Mouse (Mus musculus) liver, adult 2 months (tissue): ENCODE results near the gene Mlst8. TPM values are rescaled to one million over a fixed set of nuclear protein-coding genes. Genes with fewer than 3 reads are reported as not detected.

ENCODE experiments used
- DNase-seq: peaks from one replicate; pipeline ENCODE4 v3.0.0-alpha.2; 2011; ENCODE audit warnings: low read depth, low spot score; ENCODE audit errors: extremely low read depth
- H3K27ac ChIP-seq: fragments of 200-500 bp; replicated peaks from 2 replicates; pipeline ENCODE4 v1.5.1; 2012; ENCODE audit warnings: low read depth, mild to moderate bottlenecking, control low read depth, inconsistent platforms, low read length; ENCODE audit not compliant: insufficient read depth
- H3K27me3 ChIP-seq: fragments of 200-500 bp; 2 replicates; pipeline ENCODE4 v1.6.1; 2012; ENCODE audit warnings: mild to moderate bottlenecking, moderate library complexity, low read length, inconsistent platforms; ENCODE audit not compliant: control insufficient read depth, insufficient read depth
- H3K36me3 ChIP-seq: fragments of 200-500 bp; 2 replicates; pipeline ENCODE4 v1.6.1; 2012; ENCODE audit warnings: low read length, inconsistent platforms; ENCODE audit not compliant: control insufficient read depth, insufficient read depth
- H3K4me1 ChIP-seq: fragments of 200-500 bp; 2 replicates; pipeline ENCODE4 v1.6.1; 2011; ENCODE audit warnings: low read length; ENCODE audit not compliant: control insufficient read depth, insufficient read depth
- H3K4me3 ChIP-seq: fragments of 200-500 bp; 2 replicates; pipeline ENCODE4 v1.5.1; 2011; ENCODE audit warnings: low read depth, mild to moderate bottlenecking, control low read depth, low read length, moderate library complexity; ENCODE audit not compliant: insufficient read depth
- H3K79me2 ChIP-seq: fragments of 200-500 bp; 2 replicates; pipeline ENCODE4 v1.6.1; 2012; ENCODE audit warnings: inconsistent platforms, mild to moderate bottlenecking, low read length, moderate library complexity; ENCODE audit not compliant: control insufficient read depth, insufficient read depth
- H3K9ac ChIP-seq: fragments of 200-500 bp; 2 replicates; pipeline ENCODE4 v1.6.1; 2012; ENCODE audit warnings: low read depth, mild to moderate bottlenecking, control low read depth, inconsistent platforms, low read length
- CTCF ChIP-seq: fragments of 200-500 bp; IDR thresholded peaks from 2 replicates; pipeline ENCODE4 v1.5.1; 2011; ENCODE audit warnings: low read depth, low read length, control low read depth
- POLR2A ChIP-seq: fragments of 200-500 bp; IDR thresholded peaks from 2 replicates; pipeline ENCODE4 v1.6.1; 2011; ENCODE audit warnings: low read length, control low read depth; ENCODE audit not compliant: insufficient read depth; ENCODE audit errors: extremely low read depth
- WGBS: fragments of 180-500 bp; shearing (Covaris S2); methylation state at CpG from one replicate; pipeline ENCODE4 v1.1.7; 2018; 5-methylcytosine and 5-hydroxymethylcytosine counted together
- polyA plus RNA-seq: library from polyadenylated mRNA; depleted of rRNA; stranded (reverse); fragments of >200 nt; gene quantifications from 2 replicates; pipeline ENCODE4 v1.2.3, GENCODE M21; 2012
- total RNA-seq: library from RNA; depleted of rRNA; stranded (reverse); fragments of >200 nt; gene quantifications from 2 replicates; pipeline ENCODE4 v1.2.3, GENCODE M21; 2014

Gene Mlst8
- total and polyA plus RNA-seq, 2 experiments: 3.5 to 16.7 TPM

GRCm38 (mm10) chr17:24454756-24455522 is 23.9 kb downstream of the Mlst8 start:
- Histone ChIP-seq H3K27ac (peak overlapping the region; percentile 86), H3K4me3 (peak overlapping the region; percentile 63), H3K9ac (peak overlapping the region; percentile 85), H3K27me3 (no peaks in the 10 kb centered on the region), H3K4me1 (peaks cover 4% of the 10 kb centered on the region), H3K36me3 (peaks cover 2% of the 10 kb centered on the region; the same call in 1 of the 2 replicates), H3K79me2 (no peaks in the 10 kb centered on the region; the same call in 1 of the 2 replicates)
- WGBS: under 1% methylated on average over 67 of the region's 67 CpGs
- DNase-seq: peak; percentile 97
- no peak for TF ChIP-seq CTCF
- peak; percentile 94 for TF ChIP-seq POLR2A

GRCm38 (mm10) chr17:24454218-24454755 is 24.6 kb downstream of the Mlst8 start:
- peaks cover 2% of the 10 kb centered on the region; the same call in 1 of the 2 replicates for H3K36me3 ChIP-seq
- H3K4me1 ChIP-seq: peaks cover 4% of the 10 kb centered on the region
- H3K27me3 ChIP-seq: no peaks in the 10 kb centered on the region
- 3% methylated on average over 14 of the region's 14 CpGs for WGBS
- H3K79me2 ChIP-seq: no peaks in the 10 kb centered on the region; the same call in 1 of the 2 replicates
- peak overlapping the region; percentile 63 for H3K4me3 ChIP-seq
- H3K9ac ChIP-seq: peak overlapping the region; percentile 23; the same call in 1 of the 2 replicates
- no peak for TF ChIP-seq CTCF
- TF ChIP-seq POLR2A: no peak
- H3K27ac ChIP-seq: no peak overlapping the region; the same call in 1 of the 2 replicates
- no peak for DNase-seq

- no peak for TF ChIP-seq CTCF
- no peak for TF ChIP-seq POLR2A
- no peak for DNase-seq
- peaks cover 4% of the 10 kb centered on the region for H3K4me1 ChIP-seq
- no peak overlapping the region for H3K9ac ChIP-seq
- no peak overlapping the region for H3K4me3 ChIP-seq
- H3K27ac ChIP-seq: no peak overlapping the region
- H3K79me2 ChIP-seq: no peaks in the 10 kb centered on the region; the same call in 1 of the 2 replicates
- H3K36me3 ChIP-seq: peaks cover 4% of the 10 kb centered on the region; the same call in 1 of the 2 replicates
- H3K27me3 ChIP-seq: no peaks in the 10 kb centered on the region
- 52% methylated on average over 2 of the region's 2 CpGs for WGBS
These were observed 25.5 kb downstream of the Mlst8 start for GRCm38 (mm10) chr17:24453372-24453771.

- Histone ChIP-seq H3K4me1 (peaks cover 4% of the 10 kb centered on the region), H3K36me3 (peaks cover 9% of the 10 kb centered on the region; the same call in 1 of the 2 replicates), H3K4me3 (no peak overlapping the region), H3K9ac (no peak overlapping the region), H3K27ac (no peak overlapping the region), H3K79me2 (no peaks in the 10 kb centered on the region; the same call in 1 of the 2 replicates), H3K27me3 (no peaks in the 10 kb centered on the region)
- TF ChIP-seq POLR2A (no peak), CTCF (no peak)
- DNase-seq: no peak
- 92% methylated on average over 6 of the region's 6 CpGs for WGBS
These were observed 27.7 kb downstream of the Mlst8 start for GRCm38 (mm10) chr17:24451220-24451619.

GRCm38 (mm10) chr17:24449507-24449906 is 29.4 kb downstream of the Mlst8 start:
- Histone ChIP-seq H3K4me3 (no peak overlapping the region), H3K36me3 (peaks cover 9% of the 10 kb centered on the region; the same call in 1 of the 2 replicates), H3K9ac (no peak overlapping the region), H3K4me1 (no peaks in the 10 kb centered on the region; the same call in 1 of the 2 replicates), H3K27ac (no peak overlapping the region), H3K27me3 (no peaks in the 10 kb centered on the region), H3K79me2 (no peaks in the 10 kb centered on the region; the same call in 1 of the 2 replicates)
- no peak for DNase-seq
- TF ChIP-seq POLR2A (no peak), CTCF (no peak)
- WGBS: 93% methylated on average over 6 of the region's 6 CpGs

GRCm38 (mm10) chr17:24446590-24446989 is 32.3 kb downstream of the Mlst8 start:
- TF ChIP-seq CTCF (no peak), POLR2A (no peak)
- Histone ChIP-seq H3K4me3 (no peak overlapping the region), H3K27me3 (no peaks in the 10 kb centered on the region), H3K27ac (no peak overlapping the region), H3K9ac (no peak overlapping the region), H3K36me3 (peaks cover 9% of the 10 kb centered on the region; the same call in 1 of the 2 replicates), H3K79me2 (no peaks in the 10 kb centered on the region; the same call in 1 of the 2 replicates), H3K4me1 (no peaks in the 10 kb centered on the region)
- WGBS: 95% methylated on average over 8 of the region's 8 CpGs
- DNase-seq: no peak
